Mouse (Mus musculus): ENCODE results near the gene Ttc38.

Gene Ttc38

GRCm38 (mm10) chr15:85822011-85822359 is 10.1 kb upstream of the Ttc38 start:
- DNase-seq (ENCODE audit: low read depth, low spot score): peak; percentile 68

GRCm38 (mm10) chr15:85826676-85827075 is 5.4 kb upstream of the Ttc38 start:
- DNase-seq (ENCODE audit: low read depth, low spot score): no peak

GRCm38 (mm10) chr15:85828071-85828470 is 4.0 kb upstream of the Ttc38 start:
- no peak for DNase-seq (ENCODE audit: low read depth, low spot score)

- no peak for DNase-seq (ENCODE audit: low read depth, low spot score)
These were observed 2.6 kb upstream of the Ttc38 start for GRCm38 (mm10) chr15:85829470-85829869.

GRCm38 (mm10) chr15:85832599-85832998 is 493 bp downstream of the Ttc38 start:
- no peak for DNase-seq (ENCODE audit: low read depth, low spot score)

GRCm38 (mm10) chr15:85835335-85835734 is 3.2 kb downstream of the Ttc38 start:
- DNase-seq (ENCODE audit: low read depth, low spot score): no peak

GRCm38 (mm10) chr15:85836887-85837286 is 4.8 kb downstream of the Ttc38 start:
- DNase-seq (ENCODE audit: low read depth, low spot score): no peak

- DNase-seq (ENCODE audit: low read depth, low spot score): peak; percentile 65
These were observed 8.9 kb downstream of the Ttc38 start for GRCm38 (mm10) chr15:85840983-85841382.

- DNase-seq (ENCODE audit: low read depth, low spot score): no peak
These were observed 9.8 kb downstream of the Ttc38 start for GRCm38 (mm10) chr15:85841796-85842360.

- no peak for DNase-seq (ENCODE audit: low read depth, low spot score)
These were observed 13.0 kb downstream of the Ttc38 start for GRCm38 (mm10) chr15:85845071-85845470.

GRCm38 (mm10) chr15:85851656-85852392 is 19.7 kb downstream of the Ttc38 start:
- DNase-seq (ENCODE audit: low read depth, low spot score): peak; percentile 65

GRCm38 (mm10) chr15:85858980-85859489 is 26.9 kb downstream of the Ttc38 start:
- no peak for DNase-seq (ENCODE audit: low read depth, low spot score)

- DNase-seq (ENCODE audit: low read depth, low spot score): peak; percentile 98
These were observed 27.5 kb downstream of the Ttc38 start, which contains the start of gene Gtse1 for GRCm38 (mm10) chr15:85859490-85860031. TSS of gene Gtse1 (plus strand) at chr15:85859745.

- DNase-seq (ENCODE audit: low read depth, low spot score): peak; percentile 96
These were observed 33.8 kb downstream of the Ttc38 start for GRCm38 (mm10) chr15:85865913-85866312.

GRCm38 (mm10) chr15:85867696-85868095 is 35.6 kb downstream of the Ttc38 start:
- peak; percentile 79 for DNase-seq (ENCODE audit: low read depth, low spot score)

- DNase-seq (ENCODE audit: low read depth, low spot score): no peak
These were observed 45.2 kb downstream of the Ttc38 start for GRCm38 (mm10) chr15:85877336-85877735.

GRCm38 (mm10) chr15:85878848-85879497 is 46.9 kb downstream of the Ttc38 start, which contains the start of gene Trmu:
TSS of gene Trmu (plus strand) at chr15:85879312.
- DNase-seq (ENCODE audit: low read depth, low spot score): peak; percentile 83

- no peak for DNase-seq (ENCODE audit: low read depth, low spot score)
These were observed 47.4 kb downstream of the Ttc38 start for GRCm38 (mm10) chr15:85879498-85879895.

- DNase-seq (ENCODE audit: low read depth, low spot score): no peak
These were observed 53.5 kb downstream of the Ttc38 start for GRCm38 (mm10) chr15:85885606-85886005.

- DNase-seq (ENCODE audit: low read depth, low spot score): no peak
These were observed 57.1 kb downstream of the Ttc38 start for GRCm38 (mm10) chr15:85889235-85889634.

GRCm38 (mm10) chr15:85891971-85892370 is 59.9 kb downstream of the Ttc38 start:
- DNase-seq (ENCODE audit: low read depth, low spot score): no peak

- DNase-seq (ENCODE audit: low read depth, low spot score): no peak
These were observed 60.5 kb downstream of the Ttc38 start for GRCm38 (mm10) chr15:85892498-85893118.

Data from ES-CJ7 (cell line).